Mouse (Mus musculus): ENCODE measurements at regions not wholly inside any gene's neighbourhood (a gene's known extent, or its start where the extent isn't known, plus 50 kb on each side); places are given as distances from the start of the nearest gene placed in this dataset.

GRCm38 (mm10) chr6:31321066-31321846 lies 77.3 kb upstream of the Mkln1 start:
- no peak for DNase-seq (ENCODE audit: low spot score)

GRCm38 (mm10) chr6:31321902-31322301 lies 76.6 kb upstream of the Mkln1 start:
- no peak for DNase-seq (ENCODE audit: low spot score)

- DNase-seq (ENCODE audit: low spot score), result no peak
These were observed 75.0 kb upstream of the Mkln1 start for GRCm38 (mm10) chr6:31323228-31324190.

- DNase-seq (ENCODE audit: low spot score), result no peak
These were observed 73.8 kb upstream of the Mkln1 start for GRCm38 (mm10) chr6:31324717-31325116.

- no peak for DNase-seq (ENCODE audit: low spot score)
These were observed 72.9 kb upstream of the Mkln1 start for GRCm38 (mm10) chr6:31325621-31326020.

- DNase-seq (ENCODE audit: low spot score), result no peak
These were observed 68.2 kb upstream of the Mkln1 start for GRCm38 (mm10) chr6:31330327-31330726.

GRCm38 (mm10) chr6:31330868-31331267 lies 67.7 kb upstream of the Mkln1 start:
- no peak for DNase-seq (ENCODE audit: low spot score)

GRCm38 (mm10) chr6:31332254-31332653 lies 66.3 kb upstream of the Mkln1 start:
- no peak for DNase-seq (ENCODE audit: low spot score)

GRCm38 (mm10) chr6:31332714-31333113 lies 65.8 kb upstream of the Mkln1 start:
- DNase-seq (ENCODE audit: low spot score), result no peak

- DNase-seq (ENCODE audit: low spot score), result no peak
These were observed 65.2 kb upstream of the Mkln1 start for GRCm38 (mm10) chr6:31333228-31333922.

- DNase-seq (ENCODE audit: low spot score), result no peak
These were observed 64.4 kb upstream of the Mkln1 start for GRCm38 (mm10) chr6:31334086-31334485.

GRCm38 (mm10) chr6:31339122-31339947 lies 59.2 kb upstream of the Mkln1 start:
- DNase-seq (ENCODE audit: low spot score), result no peak

GRCm38 (mm10) chr6:31339948-31340250 lies 58.6 kb upstream of the Mkln1 start:
- no peak for DNase-seq (ENCODE audit: low spot score)

GRCm38 (mm10) chr6:31345366-31346084 lies 53.0 kb upstream of the Mkln1 start:
- no peak for DNase-seq (ENCODE audit: low spot score)

GRCm38 (mm10) chr6:31348333-31348732 lies 50.2 kb upstream of the Mkln1 start:
- DNase-seq (ENCODE audit: low spot score), result no peak

Measured in urinary bladder, postnatal 25 days (tissue).